Mouse (Mus musculus) hindbrain, embryonic 16.5 days (tissue): ENCODE measurements around the gene Per1. TPM values are rescaled to one million over a fixed set of nuclear protein-coding genes. Genes with fewer than 3 reads are reported as not detected.

Experiments used
- ATAC-seq: fragments of 200-750 bp; cut with Nextera tagmentation; 2 replicates; pipeline ENCODE4 v1.8.0; 2017; ENCODE audit warnings: moderate TSS enrichment, moderate library complexity
- H3K27ac ChIP-seq: fragments of 300-500 bp; sonication (generic); 2 replicates; pipeline ENCODE4 v1.5.1; 2014; ENCODE audit warnings: low read depth, mild to moderate bottlenecking, control low read depth, low read length, moderate library complexity
- H3K27me3 ChIP-seq: fragments of 300-500 bp; sonication (generic); replicated peaks from 2 replicates; pipeline ENCODE4 v1.6.1; 2014; ENCODE audit warnings: low read length; ENCODE audit not compliant: control insufficient read depth, insufficient read depth
- H3K36me3 ChIP-seq: fragments of 300-500 bp; sonication (generic); 2 replicates; pipeline ENCODE4 v1.6.1; 2014; ENCODE audit warnings: mild to moderate bottlenecking, low read length, moderate library complexity, mixed read lengths; ENCODE audit not compliant: control insufficient read depth, insufficient read depth
- H3K4me1 ChIP-seq: fragments of 300-500 bp; sonication (generic); 2 replicates; pipeline ENCODE4 v1.6.1; 2014; ENCODE audit warnings: low read depth, low read length; ENCODE audit not compliant: control insufficient read depth, insufficient read depth
- H3K4me2 ChIP-seq: fragments of 300-500 bp; sonication (generic); 2 replicates; pipeline ENCODE4 v1.6.1; 2014; ENCODE audit warnings: mild to moderate bottlenecking, low read length, control low read depth, moderate library complexity
- H3K4me3 ChIP-seq: fragments of 300-500 bp; sonication (generic); 2 replicates; pipeline ENCODE4 v1.5.1; 2014; ENCODE audit warnings: mild to moderate bottlenecking, low read length, control low read depth, moderate library complexity
- H3K9ac ChIP-seq: fragments of 300-500 bp; sonication (generic); 2 replicates; pipeline ENCODE4 v1.6.1; 2014; ENCODE audit warnings: low read depth, mild to moderate bottlenecking, control low read depth, low read length, moderate library complexity
- H3K9me3 ChIP-seq: fragments of 300-500 bp; sonication (generic); 2 replicates; pipeline ENCODE4 v1.6.1; 2014; ENCODE audit warnings: mild to moderate bottlenecking, low read length, moderate library complexity; ENCODE audit not compliant: control insufficient read depth
- WGBS: fragments of 180-500 bp; shearing (Covaris S2); extraction: QIAGEN DNeasy Blood & Tissue Kit; methylation state at CpG from one replicate; pipeline ENCODE4 v1.1.7; 2014; 5-methylcytosine and 5-hydroxymethylcytosine counted together
- polyA plus RNA-seq: library from polyadenylated mRNA; unstranded; fragments of >200 nt; fragmentation: Nextera tagmentation; extraction: Ambion mirVana; gene quantifications from 2 replicates; pipeline ENCODE4 v1.2.1, GENCODE M21; 2015

The Per1 gene
- polyA plus RNA-seq, 1 experiment from 2014 or later, result 11.1 TPM

- Histone ChIP-seq H3K36me3 (no peaks in the 10 kb centered on the region), H3K9me3 (no peaks in the 10 kb centered on the region), H3K4me3 (no peak overlapping the region), H3K9ac (no peak overlapping the region), H3K27me3 (no peaks in the 10 kb centered on the region), H3K4me1 (peaks cover 13% of the 10 kb centered on the region), H3K27ac (no peak overlapping the region), H3K4me2 (no peak overlapping the region)
- no peak for ATAC-seq
- 56% methylated on average over 5 of the region's 5 CpGs for WGBS
These were observed 18.4 kb upstream of the Per1 start for GRCm38 (mm10) chr11:69076572-69076971.

- no peak for ATAC-seq
- Histone ChIP-seq H3K27ac (no peak overlapping the region), H3K4me1 (peaks cover 7% of the 10 kb centered on the region), H3K4me2 (no peak overlapping the region), H3K9ac (no peak overlapping the region), H3K36me3 (no peaks in the 10 kb centered on the region), H3K27me3 (no peaks in the 10 kb centered on the region), H3K9me3 (no peaks in the 10 kb centered on the region), H3K4me3 (no peak overlapping the region)
- 85% methylated on average over 9 of the region's 9 CpGs for WGBS
These were observed 17.7 kb upstream of the Per1 start for GRCm38 (mm10) chr11:69077316-69077715.

- Histone ChIP-seq H3K4me1 (0 out of 2 replicates have a peak, but pooled peaks cover 4% of the 10 kb centered on the region), H3K9ac (no peak overlapping the region), H3K4me2 (no peak overlapping the region), H3K36me3 (no peaks in the 10 kb centered on the region), H3K4me3 (no peak overlapping the region), H3K27me3 (no peaks in the 10 kb centered on the region), H3K27ac (no peak overlapping the region), H3K9me3 (no peaks in the 10 kb centered on the region)
- ATAC-seq, result no peak
- WGBS, result 83% methylated on average over 6 of the region's 6 CpGs
These were observed 17.0 kb upstream of the Per1 start for GRCm38 (mm10) chr11:69078041-69078440.

GRCm38 (mm10) chr11:69078805-69079438, 16.1 kb upstream of the Per1 start:
- WGBS, result 85% methylated on average over 5 of the region's 5 CpGs
- no peak for ATAC-seq

GRCm38 (mm10) chr11:69080102-69080854, 14.7 kb upstream of the Per1 start:
- ATAC-seq, result no peak
- no peaks in the 10 kb centered on the region for H3K27me3 ChIP-seq
- H3K36me3 ChIP-seq, result no peaks in the 10 kb centered on the region
- no peaks in the 10 kb centered on the region for H3K9me3 ChIP-seq
- H3K4me3 ChIP-seq, result no peak overlapping the region
- no peak overlapping the region for H3K4me2 ChIP-seq
- no peak overlapping the region for H3K9ac ChIP-seq
- no peak overlapping the region for H3K27ac ChIP-seq
- no peaks in the 10 kb centered on the region for H3K4me1 ChIP-seq
- WGBS, result 83% methylated on average over 15 of the region's 15 CpGs

More at GRCm38 (mm10) chr11:69078805-69079438, 16.1 kb upstream of the Per1 start:
- no peak overlapping the region for H3K4me3 ChIP-seq
- no peaks in the 10 kb centered on the region for H3K36me3 ChIP-seq
- no peaks in the 10 kb centered on the region for H3K9me3 ChIP-seq
- H3K9ac ChIP-seq, result no peak overlapping the region
- H3K4me2 ChIP-seq, result no peak overlapping the region
- H3K27ac ChIP-seq, result no peak overlapping the region
- H3K4me1 ChIP-seq, result 0 out of 2 replicates have a peak, but pooled peaks cover 4% of the 10 kb centered on the region
- no peaks in the 10 kb centered on the region for H3K27me3 ChIP-seq

GRCm38 (mm10) chr11:69080855-69081222, 14.2 kb upstream of the Per1 start:
- Histone ChIP-seq H3K4me1 (no peaks in the 10 kb centered on the region), H3K9ac (no peak overlapping the region), H3K4me2 (no peak overlapping the region), H3K27ac (no peak overlapping the region), H3K9me3 (no peaks in the 10 kb centered on the region), H3K36me3 (no peaks in the 10 kb centered on the region), H3K4me3 (no peak overlapping the region), H3K27me3 (no peaks in the 10 kb centered on the region)
- no peak for ATAC-seq
- WGBS, result 91% methylated on average over 8 of the region's 8 CpGs

GRCm38 (mm10) chr11:69081613-69082012, 13.4 kb upstream of the Per1 start:
- Histone ChIP-seq H3K4me1 (no peaks in the 10 kb centered on the region), H3K27ac (no peak overlapping the region), H3K4me2 (no peak overlapping the region), H3K4me3 (no peak overlapping the region), H3K36me3 (no peaks in the 10 kb centered on the region), H3K9ac (no peak overlapping the region), H3K9me3 (no peaks in the 10 kb centered on the region), H3K27me3 (no peaks in the 10 kb centered on the region)
- WGBS, result 93% methylated on average over 7 of the region's 7 CpGs
- no peak for ATAC-seq

GRCm38 (mm10) chr11:69085608-69086007, 9.4 kb upstream of the Per1 start:
- 74% methylated on average over 6 of the region's 6 CpGs for WGBS
- Histone ChIP-seq H3K27ac (no peak overlapping the region), H3K9me3 (no peaks in the 10 kb centered on the region), H3K4me3 (no peak overlapping the region), H3K27me3 (no peaks in the 10 kb centered on the region), H3K4me2 (no peak overlapping the region), H3K36me3 (peaks cover 3% of the 10 kb centered on the region; the same call in 1 of the 2 replicates), H3K4me1 (peaks cover 19% of the 10 kb centered on the region), H3K9ac (no peak overlapping the region)
- no peak for ATAC-seq

- H3K4me1 ChIP-seq, result peaks cover 24% of the 10 kb centered on the region
- 74% methylated on average over 6 of the region's 6 CpGs for WGBS
- no peak for ATAC-seq
These were observed 8.6 kb upstream of the Per1 start for GRCm38 (mm10) chr11:69086390-69086789.

More at GRCm38 (mm10) chr11:69086390-69086789, 8.6 kb upstream of the Per1 start:
- Histone ChIP-seq H3K9me3 (no peaks in the 10 kb centered on the region), H3K27me3 (no peaks in the 10 kb centered on the region), H3K36me3 (peaks cover 3% of the 10 kb centered on the region), H3K4me2 (no peak overlapping the region), H3K27ac (no peak overlapping the region), H3K9ac (no peak overlapping the region; the same call in 1 of the 2 replicates), H3K4me3 (no peak overlapping the region)
